Mouse (Mus musculus): ENCODE results near the gene Oxsr1. TPM values are rescaled to one million over a fixed set of nuclear protein-coding genes. Genes with fewer than 3 reads are reported as not detected.
"Not testable (repeated sequence)": the region's sequence is repeated elsewhere in the genome, so short reads cannot be mapped to it uniquely, and the experiment has no call there.

Oxsr1 gene
- 13.5 and 14.9 TPM in 2 replicates for polyA plus RNA-seq (2014; fragmentation: Nextera tagmentation; extraction: Ambion mirVana)

- peak within 1 kb of the TSS; percentile 98 for H3K4me2 ChIP-seq (ENCODE audit: low read length)
- H3K4me3 ChIP-seq (ENCODE audit: low read depth, low read length) = peak within 1 kb of the TSS; percentile 92
- no peaks in the 10 kb centered on the region for H3K27me3 ChIP-seq (replicated peaks; ENCODE audit: control insufficient read depth, insufficient read depth, low read length)
- no peaks in the 10 kb centered on the region for H3K36me3 ChIP-seq (ENCODE audit: control insufficient read depth, insufficient read depth, low read length)
- H3K9me3 ChIP-seq (replicated peaks; ENCODE audit: control insufficient read depth, low read length) = no peaks in the 10 kb centered on the region
- under 1% methylated on average over 76 of the region's 76 CpGs for WGBS
- peaks cover 17% of the 10 kb centered on the region for H3K4me1 ChIP-seq (ENCODE audit: control insufficient read depth, insufficient read depth, low read length)
- DNase-seq (ENCODE audit: low spot score) (peak; percentile 100), ATAC-seq (peak; percentile 97)
- H3K27ac ChIP-seq (ENCODE audit: low read depth, low read length) = peak within 1 kb of the TSS; percentile 91
- peak within 1 kb of the TSS; percentile 87 for H3K9ac ChIP-seq (ENCODE audit: low read length)
Observed at GRCm38 (mm10) chr9:119322289-119323259, at the start of gene Oxsr1. Gene Oxsr1, minus strand, starts transcription at chr9:119322427.

- Histone ChIP-seq H3K27ac (ENCODE audit: low read depth, low read length) (no peak overlapping the region), H3K9me3 (replicated peaks; ENCODE audit: control insufficient read depth, low read length) (no peaks in the 10 kb centered on the region), H3K4me3 (ENCODE audit: low read depth, low read length) (no peak overlapping the region), H3K27me3 (replicated peaks; ENCODE audit: control insufficient read depth, insufficient read depth, low read length) (no peaks in the 10 kb centered on the region), H3K4me2 (ENCODE audit: low read length) (no peak overlapping the region), H3K36me3 (ENCODE audit: control insufficient read depth, insufficient read depth, low read length) (no peaks in the 10 kb centered on the region), H3K4me1 (ENCODE audit: control insufficient read depth, insufficient read depth, low read length) (no peaks in the 10 kb centered on the region), H3K9ac (ENCODE audit: low read length) (no peak overlapping the region)
- no peak for ATAC-seq
- 90% methylated on average over 4 of the region's 4 CpGs for WGBS
- DNase-seq (ENCODE audit: low spot score) = no peak
Observed at GRCm38 (mm10) chr9:119371251-119371650, 49.0 kb upstream of the Oxsr1 start.

- 86% methylated on average over 4 of the region's 4 CpGs for WGBS
- ATAC-seq; H3K27me3 ChIP-seq (replicated peaks; ENCODE audit: control insufficient read depth, insufficient read depth, low read length); H3K27ac ChIP-seq (ENCODE audit: low read depth, low read length); H3K4me1 ChIP-seq (ENCODE audit: control insufficient read depth, insufficient read depth, low read length); H3K9me3 ChIP-seq (replicated peaks; ENCODE audit: control insufficient read depth, low read length); DNase-seq (ENCODE audit: low spot score); H3K4me3 ChIP-seq (ENCODE audit: low read depth, low read length); H3K4me2 ChIP-seq (ENCODE audit: low read length); H3K9ac ChIP-seq (ENCODE audit: low read length); H3K36me3 ChIP-seq (ENCODE audit: control insufficient read depth, insufficient read depth, low read length): not testable (repeated sequence)
Observed at GRCm38 (mm10) chr9:119370770-119371169, 48.5 kb upstream of the Oxsr1 start.

- Histone ChIP-seq H3K9me3 (replicated peaks; ENCODE audit: control insufficient read depth, low read length) (no peaks in the 10 kb centered on the region), H3K4me1 (ENCODE audit: control insufficient read depth, insufficient read depth, low read length) (no peaks in the 10 kb centered on the region), H3K4me3 (ENCODE audit: low read depth, low read length) (no peak overlapping the region), H3K27me3 (replicated peaks; ENCODE audit: control insufficient read depth, insufficient read depth, low read length) (no peaks in the 10 kb centered on the region), H3K27ac (ENCODE audit: low read depth, low read length) (no peak overlapping the region), H3K9ac (ENCODE audit: low read length) (no peak overlapping the region), H3K4me2 (ENCODE audit: low read length) (no peak overlapping the region), H3K36me3 (ENCODE audit: control insufficient read depth, insufficient read depth, low read length) (no peaks in the 10 kb centered on the region)
- 95% methylated on average over 3 of the region's 3 CpGs for WGBS
- DNase-seq (ENCODE audit: low spot score) = no peak
- ATAC-seq = no peak
Observed at GRCm38 (mm10) chr9:119368367-119368766, 46.1 kb upstream of the Oxsr1 start.

- no peak within 1 kb of the TSS for H3K4me2 ChIP-seq (ENCODE audit: low read length)
- H3K4me1 ChIP-seq (ENCODE audit: control insufficient read depth, insufficient read depth, low read length) = no peaks in the 10 kb centered on the region
- H3K4me3 ChIP-seq (ENCODE audit: low read depth, low read length) = no peak within 1 kb of the TSS
- H3K27me3 ChIP-seq (replicated peaks; ENCODE audit: control insufficient read depth, insufficient read depth, low read length) = no peaks in the 10 kb centered on the region
- ATAC-seq (no peak), DNase-seq (ENCODE audit: low spot score) (no peak)
- H3K9ac ChIP-seq (ENCODE audit: low read length) = no peak within 1 kb of the TSS
- no peaks in the 10 kb centered on the region for H3K9me3 ChIP-seq (replicated peaks; ENCODE audit: control insufficient read depth, low read length)
- H3K27ac ChIP-seq (ENCODE audit: low read depth, low read length) = no peak within 1 kb of the TSS
- H3K36me3 ChIP-seq (ENCODE audit: control insufficient read depth, insufficient read depth, low read length) = no peaks in the 10 kb centered on the region
- 86% methylated on average over 7 of the region's 7 CpGs for WGBS
Observed at GRCm38 (mm10) chr9:119365284-119365683, 43.1 kb upstream of the Oxsr1 start, which contains the start of gene Slc22a14. Gene Slc22a14, minus strand, starts transcription at chr9:119365553.

- DNase-seq (ENCODE audit: low spot score) (no peak), ATAC-seq (no peak)
- Histone ChIP-seq H3K9ac (ENCODE audit: low read length) (no peak overlapping the region), H3K9me3 (replicated peaks; ENCODE audit: control insufficient read depth, low read length) (no peaks in the 10 kb centered on the region), H3K4me1 (ENCODE audit: control insufficient read depth, insufficient read depth, low read length) (no peaks in the 10 kb centered on the region), H3K4me2 (ENCODE audit: low read length) (no peak overlapping the region), H3K36me3 (ENCODE audit: control insufficient read depth, insufficient read depth, low read length) (no peaks in the 10 kb centered on the region), H3K27me3 (replicated peaks; ENCODE audit: control insufficient read depth, insufficient read depth, low read length) (no peaks in the 10 kb centered on the region), H3K4me3 (ENCODE audit: low read depth, low read length) (no peak overlapping the region), H3K27ac (ENCODE audit: low read depth, low read length) (no peak overlapping the region)
- 93% methylated on average over 12 of the region's 12 CpGs for WGBS
Observed at GRCm38 (mm10) chr9:119363229-119363628, 41.0 kb upstream of the Oxsr1 start.

- Histone ChIP-seq H3K4me1 (ENCODE audit: control insufficient read depth, insufficient read depth, low read length) (peaks cover 2% of the 10 kb centered on the region; the same call in 1 of the 2 replicates), H3K9ac (ENCODE audit: low read length) (no peak overlapping the region), H3K27ac (ENCODE audit: low read depth, low read length) (no peak overlapping the region), H3K9me3 (replicated peaks; ENCODE audit: control insufficient read depth, low read length) (no peaks in the 10 kb centered on the region), H3K27me3 (replicated peaks; ENCODE audit: control insufficient read depth, insufficient read depth, low read length) (no peaks in the 10 kb centered on the region), H3K4me3 (ENCODE audit: low read depth, low read length) (no peak overlapping the region), H3K4me2 (ENCODE audit: low read length) (no peak overlapping the region), H3K36me3 (ENCODE audit: control insufficient read depth, insufficient read depth, low read length) (no peaks in the 10 kb centered on the region)
- DNase-seq (ENCODE audit: low spot score) = no peak
- ATAC-seq = no peak
- WGBS = 94% methylated on average over 5 of the region's 5 CpGs
Observed at GRCm38 (mm10) chr9:119361416-119361815, 39.2 kb upstream of the Oxsr1 start.

- 31% methylated on average over 9 of the region's 9 CpGs for WGBS
Observed at GRCm38 (mm10) chr9:119358058-119358429, 35.8 kb upstream of the Oxsr1 start.

More at GRCm38 (mm10) chr9:119358058-119358429, 35.8 kb upstream of the Oxsr1 start:
- ATAC-seq = no peak
- Histone ChIP-seq H3K27ac (ENCODE audit: low read depth, low read length) (no peak overlapping the region), H3K4me3 (ENCODE audit: low read depth, low read length) (peak overlapping the region; percentile 57), H3K9me3 (replicated peaks; ENCODE audit: control insufficient read depth, low read length) (no peaks in the 10 kb centered on the region), H3K9ac (ENCODE audit: low read length) (peak overlapping the region; percentile 77), H3K4me2 (ENCODE audit: low read length) (peak overlapping the region; percentile 76), H3K4me1 (ENCODE audit: control insufficient read depth, insufficient read depth, low read length) (peaks cover 2% of the 10 kb centered on the region; the same call in 1 of the 2 replicates), H3K27me3 (replicated peaks; ENCODE audit: control insufficient read depth, insufficient read depth, low read length) (no peaks in the 10 kb centered on the region), H3K36me3 (ENCODE audit: control insufficient read depth, insufficient read depth, low read length) (no peaks in the 10 kb centered on the region)
- DNase-seq (ENCODE audit: low spot score) = no peak

All from forebrain, embryonic 14.5 days (tissue).